Mouse (Mus musculus) brain, embryonic 18.5 days (tissue): ENCODE data around the gene 1600014C10Rik.

ENCODE experiments used
- DNase-seq: peaks from one replicate; pipeline ENCODE4 v3.0.0-alpha.2; 2012; ENCODE audit warnings: low read depth, low spot score

The 1600014C10Rik gene

DNA sequence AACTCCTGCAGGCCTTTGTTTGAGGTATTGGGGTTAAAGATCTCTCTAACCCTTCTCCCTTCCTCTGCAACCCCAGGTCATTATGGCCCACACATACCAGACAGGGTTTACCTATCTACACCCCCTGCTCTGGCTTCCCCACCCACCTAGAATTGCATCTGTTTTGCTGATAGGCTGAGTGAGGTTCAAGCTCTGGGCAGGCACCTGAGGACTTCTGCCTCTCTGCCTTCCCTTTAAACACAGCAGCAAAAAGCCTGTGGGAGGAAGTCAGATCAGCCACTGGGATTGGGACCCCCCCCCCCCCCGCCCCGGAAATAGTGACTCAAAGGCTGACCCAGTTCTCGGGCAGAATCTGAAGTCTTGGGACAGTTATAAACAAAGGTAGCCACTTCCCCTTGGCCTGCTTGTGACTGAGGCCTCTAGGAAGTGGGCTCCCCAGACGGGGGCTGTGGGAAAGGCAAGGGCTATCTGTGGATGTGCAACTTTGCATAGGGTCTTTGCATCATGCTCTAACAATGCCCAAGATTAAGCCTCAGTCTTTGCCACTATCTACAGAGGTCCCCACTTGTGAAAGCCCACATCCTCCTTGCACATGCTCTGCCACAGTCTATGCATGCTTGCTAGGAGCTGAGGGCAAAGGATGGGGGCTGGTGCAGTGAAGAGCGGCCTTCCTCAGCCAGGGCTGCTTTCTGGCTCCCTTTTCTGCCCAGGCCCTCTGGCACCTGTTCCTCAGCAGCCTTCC lies 31.6 kb downstream of the 1600014C10Rik start:
- no peak for DNase-seq

DNA sequence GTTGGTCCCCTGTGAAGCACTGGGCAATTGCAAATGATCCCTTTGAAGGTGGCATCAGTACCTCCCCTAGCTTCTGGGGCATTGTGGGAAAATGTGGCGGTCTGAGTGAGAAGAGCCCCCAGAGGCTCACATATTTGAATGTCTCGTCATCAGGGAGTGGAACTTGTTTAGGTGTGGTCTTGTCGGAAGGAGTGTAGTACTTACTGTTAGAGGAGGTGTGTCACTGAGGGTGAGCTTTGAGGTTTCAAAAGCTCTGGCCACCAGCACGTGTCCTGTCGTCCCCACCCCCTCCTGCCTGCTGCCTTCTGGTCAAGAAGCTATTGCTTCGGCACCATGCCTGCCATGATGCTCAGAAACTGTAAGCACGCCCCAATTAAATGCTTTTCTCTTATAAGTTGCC lies 32.3 kb downstream of the 1600014C10Rik start:
- no peak for DNase-seq

DNA sequence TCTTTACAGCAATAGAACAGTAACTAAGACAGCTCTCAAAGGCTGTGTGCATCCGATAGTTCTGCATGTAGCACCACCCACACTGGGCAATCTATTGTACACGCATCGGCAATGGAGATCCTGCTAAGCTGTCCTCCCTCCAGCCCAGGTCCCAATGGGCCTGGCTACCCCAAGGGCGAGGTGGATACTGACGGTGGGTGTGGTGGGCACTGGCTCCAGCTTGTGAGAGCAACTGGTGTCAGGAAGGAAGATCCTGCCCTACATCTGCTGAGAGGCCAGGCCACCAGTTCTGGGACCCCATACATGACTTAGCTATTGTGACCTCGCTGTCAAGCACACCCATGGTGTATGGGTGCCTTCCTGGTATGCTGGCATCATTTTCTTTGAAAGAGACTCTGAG lies 32.7 kb downstream of the 1600014C10Rik start:
- no peak for DNase-seq

DNA sequence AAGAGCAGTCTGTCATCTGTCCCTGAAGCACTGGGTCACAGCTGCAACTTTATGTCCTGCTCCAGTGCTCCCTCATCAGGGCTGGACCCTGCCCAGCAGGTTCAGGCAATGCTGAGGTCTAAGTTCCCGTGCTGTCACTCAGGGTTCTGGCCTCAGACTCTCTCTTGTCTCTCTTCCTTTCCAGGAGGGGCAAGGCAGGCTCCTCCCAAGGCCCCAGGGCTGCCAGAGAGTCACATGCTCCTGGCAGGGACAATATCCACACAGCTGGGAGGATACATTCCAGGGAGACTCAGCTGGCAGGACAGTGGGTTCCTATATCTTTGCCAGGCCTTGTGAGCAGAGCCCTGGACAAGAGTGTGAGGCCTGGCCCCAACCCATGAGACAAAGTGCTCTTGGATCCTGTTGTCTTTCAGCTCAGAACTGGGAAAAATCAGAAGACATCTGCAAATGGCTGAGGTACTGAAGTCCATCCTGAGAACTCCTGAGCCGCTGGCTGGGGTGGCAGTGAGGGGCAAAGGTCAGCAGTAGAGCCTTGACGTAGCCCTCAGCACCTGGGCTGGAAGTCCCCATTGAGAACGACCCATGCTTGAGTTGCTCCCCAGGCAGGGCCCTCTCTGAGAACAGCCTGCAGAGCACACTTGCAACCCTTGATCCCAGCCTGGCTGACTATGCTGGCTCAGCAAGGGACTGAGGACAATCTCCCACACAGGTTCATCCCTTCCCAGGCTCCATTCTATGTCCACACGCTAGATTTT lies 34.6 kb downstream of the 1600014C10Rik start:
- no peak for DNase-seq

DNA sequence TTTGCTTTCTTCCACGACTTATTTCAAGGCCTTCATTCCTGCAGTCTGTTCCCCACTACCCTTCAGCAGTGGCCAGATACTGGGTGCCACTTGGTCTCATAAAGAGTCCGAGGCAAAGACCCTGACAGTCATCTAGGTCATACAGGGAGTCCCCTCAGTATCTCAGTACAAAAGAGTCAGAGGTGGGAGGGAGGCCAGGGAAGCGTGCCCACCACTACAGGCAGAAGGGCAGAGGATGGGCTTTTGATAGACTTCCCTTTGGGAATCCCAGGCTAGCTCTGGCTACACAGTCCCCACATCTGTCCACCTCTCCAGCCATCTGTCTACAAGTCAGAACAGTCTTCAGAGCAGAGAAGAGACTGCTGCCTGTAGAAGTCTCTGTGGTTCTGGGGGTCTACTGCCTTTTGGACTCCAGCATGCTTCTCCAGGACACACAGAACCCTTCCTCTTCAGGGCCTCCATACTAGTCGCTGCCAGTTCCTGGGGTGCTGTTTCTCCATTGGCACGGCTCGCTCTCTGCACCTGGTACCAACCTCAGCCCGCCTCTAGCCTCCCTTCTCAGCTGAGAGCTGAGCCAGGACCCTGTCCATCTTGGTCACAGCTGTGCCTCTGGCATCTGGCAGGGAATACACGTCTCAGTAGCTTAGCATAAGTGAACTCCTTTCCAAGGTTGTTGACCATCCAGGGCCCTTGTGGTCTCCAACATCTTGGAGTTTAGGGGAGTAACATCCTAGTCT lies 35.8 kb downstream of the 1600014C10Rik start:
- DNase-seq, result no peak

DNA sequence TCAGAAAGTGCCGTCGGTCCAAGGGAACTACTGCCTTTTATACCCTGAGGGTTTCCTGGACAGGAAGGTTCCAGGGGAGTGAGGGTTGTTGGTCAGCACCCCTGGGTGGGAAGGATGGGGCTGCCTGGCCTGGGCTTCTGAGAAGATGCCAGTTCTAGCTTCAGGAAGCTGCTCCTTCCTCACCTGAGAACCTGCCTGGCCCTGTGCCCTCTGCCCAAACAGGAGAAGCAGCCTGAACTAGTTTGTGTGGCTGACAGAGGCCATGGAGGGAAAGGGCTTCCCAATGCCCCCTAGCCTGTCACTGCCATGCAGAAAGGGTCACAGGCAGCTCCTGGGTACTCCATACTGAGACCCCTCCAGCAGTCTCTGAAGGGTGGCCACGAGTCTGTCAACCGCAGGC lies 36.5 kb downstream of the 1600014C10Rik start:
- no peak for DNase-seq

DNA sequence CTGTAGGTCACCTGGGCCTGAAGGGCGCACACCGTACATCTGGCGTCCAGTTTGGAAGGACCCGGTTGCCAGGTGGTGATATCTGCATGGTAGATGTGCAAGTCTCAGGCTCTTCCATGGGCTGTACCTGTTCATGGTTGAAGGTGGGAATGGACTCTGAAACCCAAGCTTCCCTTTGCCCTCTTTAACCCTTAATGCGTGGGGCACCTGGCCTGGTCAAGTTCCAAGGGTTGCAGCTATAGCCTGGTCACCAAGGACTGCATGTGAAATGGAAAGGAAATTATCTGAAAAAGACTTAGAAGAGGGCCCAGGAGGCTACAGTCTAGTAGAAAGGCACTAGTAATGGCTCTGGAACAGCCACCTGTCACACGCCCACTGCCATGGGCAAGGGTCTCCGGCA lies 37.8 kb downstream of the 1600014C10Rik start:
- DNase-seq, result no peak

DNA sequence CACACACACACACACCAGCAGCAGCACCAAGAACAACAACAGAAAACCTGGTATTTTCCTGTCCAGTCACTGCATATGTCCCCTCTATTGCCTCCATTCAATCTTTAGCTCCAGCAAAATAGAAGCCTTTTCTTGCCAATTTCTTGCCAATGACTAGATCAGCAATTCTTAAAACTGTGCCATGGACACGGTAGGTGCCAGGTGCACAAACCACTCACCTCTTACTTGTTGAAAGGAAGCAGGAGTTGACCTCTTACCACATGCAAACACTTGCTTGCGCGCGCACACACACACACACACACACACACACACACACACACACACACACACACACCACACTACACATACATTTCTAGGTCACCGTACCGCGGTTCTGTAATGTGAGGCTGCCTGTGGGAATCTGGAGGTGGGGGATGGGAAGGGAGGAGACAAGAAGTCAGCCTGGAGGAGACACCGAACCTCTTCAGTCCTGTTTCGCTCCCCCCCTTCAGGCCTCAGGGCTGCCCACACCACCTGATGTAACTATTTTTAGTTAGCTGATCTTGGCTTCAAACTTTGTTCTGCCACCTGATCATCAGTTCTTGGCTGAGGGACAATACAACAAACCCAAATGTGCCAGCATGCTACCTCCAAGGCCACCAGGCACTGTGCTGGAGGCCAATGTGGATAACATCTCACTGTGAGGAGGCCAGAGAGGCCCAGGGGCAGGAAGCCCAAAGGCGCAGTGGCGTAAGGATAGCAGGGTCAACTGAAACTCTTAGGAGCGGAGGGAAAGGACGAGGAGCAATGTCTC lies 41.8 kb downstream of the 1600014C10Rik start:
- no peak for DNase-seq

DNA sequence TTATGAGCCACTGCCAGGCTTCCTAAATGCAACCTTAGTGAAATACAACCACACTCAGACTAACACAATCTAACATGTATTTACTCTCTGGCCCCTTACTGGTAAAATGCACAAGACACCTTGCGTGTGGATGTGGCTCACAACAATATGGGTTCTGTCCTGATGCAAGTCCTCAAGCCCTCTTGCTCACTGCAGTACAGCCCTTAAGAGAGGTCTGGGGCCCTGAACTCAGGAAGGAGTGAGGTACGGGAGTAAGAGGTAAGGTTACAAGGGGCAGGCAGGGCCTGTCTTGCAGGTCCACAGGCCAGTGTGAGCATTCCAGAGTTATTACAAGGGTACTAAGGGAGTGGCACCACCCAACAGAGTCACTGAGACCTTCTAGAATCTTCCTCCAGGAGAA lies 43.2 kb downstream of the 1600014C10Rik start:
- DNase-seq, result no peak

DNA sequence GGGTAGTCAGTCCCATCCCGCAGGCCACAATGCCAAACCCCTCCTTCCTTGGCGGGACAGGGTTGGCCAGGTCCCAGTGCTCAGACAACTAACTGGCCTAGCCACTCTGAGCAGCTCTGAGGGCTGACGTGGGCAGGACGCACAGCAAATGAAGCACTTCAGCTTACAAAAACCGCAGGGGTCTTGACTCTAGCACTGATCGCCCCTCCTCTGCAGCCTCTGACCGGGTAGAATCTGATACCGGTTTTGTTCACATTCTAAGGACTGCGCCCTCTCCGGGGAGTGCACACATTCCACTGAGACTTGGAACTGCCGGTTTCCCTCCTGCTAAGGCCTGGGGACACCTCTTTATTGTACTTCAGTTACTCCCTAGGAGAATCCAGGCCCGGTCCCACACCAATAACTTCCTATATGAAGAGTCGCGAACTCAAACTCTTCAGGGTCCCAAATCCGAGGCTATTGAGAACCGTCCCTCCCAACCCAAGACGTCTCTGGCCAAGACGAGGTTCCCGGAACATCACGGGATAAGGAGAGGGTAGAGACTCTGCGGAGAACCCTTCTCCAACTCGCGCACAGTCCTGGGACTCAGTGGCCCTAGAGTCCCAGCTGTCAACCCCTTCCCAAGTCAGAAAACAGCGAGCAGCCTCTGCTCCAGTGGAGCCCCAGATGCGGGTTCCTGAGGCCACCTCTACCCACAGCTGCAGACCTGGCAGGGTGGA lies 44.3 kb downstream of the 1600014C10Rik start:
- no peak for DNase-seq

DNA sequence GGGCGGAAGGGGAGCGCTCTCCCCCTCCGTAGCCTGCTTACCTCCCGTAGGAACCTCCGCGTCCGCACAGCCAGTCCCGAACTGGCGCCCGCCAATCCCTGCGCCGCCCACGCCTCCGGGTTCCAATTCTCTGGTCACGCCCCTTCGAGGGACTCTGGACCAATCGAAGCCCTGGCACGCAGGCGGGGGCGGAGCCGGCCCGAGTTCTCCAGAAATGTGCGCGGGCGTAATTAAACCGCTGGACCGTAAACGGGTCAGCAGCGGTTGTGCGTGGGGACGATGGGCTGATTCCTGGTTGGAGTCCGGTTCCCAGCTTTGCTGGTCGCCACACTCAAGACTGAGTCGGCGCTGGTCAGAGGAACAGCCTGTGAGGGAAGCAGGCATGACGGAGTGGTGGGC lies 44.9 kb downstream of the 1600014C10Rik start, which contains the start of gene Plekhf1:
Gene Plekhf1, minus strand, starts transcription at position 117 of the 399 bp plus-strand sequence.
- peak; percentile 10 for DNase-seq

DNA sequence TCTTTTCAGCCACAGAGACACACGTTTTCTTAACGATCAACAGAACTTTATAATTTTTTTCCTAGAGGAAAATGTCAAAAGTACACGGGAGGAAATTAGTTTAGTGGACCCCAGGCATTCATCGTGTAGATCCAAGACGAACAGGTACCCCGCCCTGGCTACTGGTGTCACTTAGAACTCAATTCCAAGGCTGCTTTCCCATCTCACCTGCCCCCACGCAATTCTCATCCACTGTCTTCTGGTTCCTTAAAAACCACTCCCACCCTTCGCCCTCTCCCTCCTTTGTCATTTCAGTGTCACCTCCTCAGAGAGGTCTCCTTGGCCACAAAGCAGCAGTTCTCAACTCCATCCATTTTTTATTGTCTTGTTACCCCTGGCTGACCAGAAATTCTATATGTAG lies 45.3 kb downstream of the 1600014C10Rik start:
- no peak for DNase-seq

DNA sequence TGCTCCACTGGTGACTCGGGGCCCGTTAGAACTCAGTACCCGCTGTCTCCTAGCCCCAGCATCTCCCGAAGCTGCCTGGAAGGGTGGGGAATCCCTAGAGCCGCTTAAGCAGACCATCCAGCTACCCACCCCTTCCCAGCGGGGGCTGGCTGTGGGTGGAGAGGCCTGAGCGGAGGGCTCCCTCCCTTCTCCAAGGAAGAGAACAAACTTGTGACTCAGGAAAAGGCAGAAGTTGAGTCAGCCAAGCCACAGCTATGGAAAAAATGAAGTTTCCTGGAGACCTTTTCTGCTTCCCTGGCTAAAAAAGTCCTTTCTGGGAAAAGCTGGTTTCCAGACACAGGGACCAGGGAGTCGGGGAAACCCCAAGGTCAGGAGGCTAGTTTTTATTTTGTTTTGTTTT lies 47.3 kb downstream of the 1600014C10Rik start:
- DNase-seq, result no peak

DNA sequence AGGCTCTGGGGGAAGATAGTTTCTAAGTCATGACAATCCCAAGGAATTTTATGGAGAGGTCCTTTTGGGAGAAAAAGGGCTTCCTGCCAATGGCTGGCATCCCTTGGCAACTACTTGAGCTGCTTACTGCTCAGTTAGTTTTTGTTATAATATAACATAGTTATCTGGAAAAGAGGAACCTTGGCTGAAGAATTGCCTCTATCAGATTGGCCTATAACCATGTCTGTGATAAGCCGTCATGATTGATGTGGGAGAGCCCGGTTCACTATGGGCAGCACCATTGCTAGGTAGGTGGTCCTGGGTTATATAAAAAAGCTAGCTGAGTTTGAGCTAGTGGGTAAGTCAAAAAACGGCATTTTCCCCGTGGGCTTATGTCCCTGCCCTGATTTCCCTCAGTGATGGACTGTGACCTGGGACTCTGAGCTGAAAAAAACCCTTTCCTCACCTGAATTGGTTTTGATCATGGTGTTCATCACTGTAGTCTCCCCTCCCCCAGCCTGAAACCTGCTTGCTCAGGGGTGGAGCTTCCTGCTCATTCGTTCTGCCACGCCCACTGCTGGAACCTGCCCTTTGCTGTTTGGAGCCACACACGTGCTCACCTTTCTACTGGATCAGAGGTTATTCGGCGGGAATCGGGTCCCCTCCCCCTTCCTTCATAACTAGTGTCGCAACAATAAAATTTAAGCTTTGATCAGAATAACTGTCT lies 53.5 kb downstream of the 1600014C10Rik start:
- no peak for DNase-seq

DNA sequence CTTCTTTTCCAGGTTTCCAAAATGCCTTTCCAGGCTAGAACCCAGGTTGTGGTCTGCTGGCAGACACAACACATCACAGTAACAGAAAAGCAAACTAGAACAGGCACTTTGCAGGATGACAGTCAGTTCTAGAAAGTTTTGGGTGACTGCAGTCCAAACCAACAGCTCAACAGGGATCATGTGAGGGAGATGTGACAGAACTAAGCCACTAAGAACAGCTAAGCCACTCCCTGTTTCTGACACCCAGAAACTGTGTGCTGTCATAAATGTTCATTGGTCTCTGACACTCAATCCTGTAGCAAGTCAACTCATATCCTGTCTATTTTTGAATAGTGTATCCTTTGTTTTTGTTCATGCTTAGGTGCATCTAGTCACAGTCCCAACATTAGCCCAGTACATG lies 54.1 kb downstream of the 1600014C10Rik start:
- no peak for DNase-seq

DNA sequence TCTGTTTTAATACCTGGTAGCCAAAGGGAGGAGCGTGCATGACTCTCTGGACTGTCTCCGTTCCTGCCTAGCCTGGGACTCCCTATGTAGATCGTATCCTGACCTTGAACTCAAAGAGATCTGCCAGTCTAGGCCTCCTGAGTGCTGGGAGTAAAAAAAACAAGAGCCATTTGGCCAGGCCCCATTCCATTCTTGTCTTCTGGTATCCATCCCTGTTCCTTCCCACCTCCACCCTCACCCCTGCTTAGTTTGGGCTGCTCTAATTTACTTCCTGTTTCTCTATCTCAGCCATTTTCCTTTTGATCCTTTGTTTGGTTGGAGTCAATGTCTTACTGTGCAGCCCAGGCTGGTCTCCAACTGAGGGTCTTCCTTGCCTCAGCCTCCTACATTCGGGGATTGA lies 59.4 kb downstream of the 1600014C10Rik start:
- DNase-seq, result no peak
